Mouse (Mus musculus) heart, postnatal 36 days (tissue): Measurements from ENCODE around the gene Bricd5. TPM values are rescaled to one million over a fixed set of nuclear protein-coding genes. Genes with fewer than 3 reads are reported as not detected.
A peak's percentile ranks its signal among the peaks of the same experiment; 100 is the strongest.

Source experiments
- DNase-seq, 2 experiments: peaks; one replicate each; pipeline ENCODE4 v3.0.0; 2021 to 2022
- intact Hi-C: fragments of 180-260 bp; cut with DNase I; formaldehyde crosslinking; loops from one replicate; pipeline ENCODE4 v1.15.1; 2025
- total RNA-seq, 2 experiments: library from RNA; stranded (reverse); gene quantifications; 2 replicates each; pipeline ENCODE4 v1.2.3; 2021

Bricd5 gene
- total RNA-seq, 2 experiments from 2014 or later, result not detected

- intact Hi-C loops, result loop anchor here (2.0 kb wide), 1 partner anchor 19 kb away; no protein-coding TSS in a partner anchor
- peak; percentile 53 to 63 for DNase-seq
These were observed 39.9 kb downstream of the Bricd5 start for GRCm38 (mm10) chr17:24513609-24514008.

DNA sequence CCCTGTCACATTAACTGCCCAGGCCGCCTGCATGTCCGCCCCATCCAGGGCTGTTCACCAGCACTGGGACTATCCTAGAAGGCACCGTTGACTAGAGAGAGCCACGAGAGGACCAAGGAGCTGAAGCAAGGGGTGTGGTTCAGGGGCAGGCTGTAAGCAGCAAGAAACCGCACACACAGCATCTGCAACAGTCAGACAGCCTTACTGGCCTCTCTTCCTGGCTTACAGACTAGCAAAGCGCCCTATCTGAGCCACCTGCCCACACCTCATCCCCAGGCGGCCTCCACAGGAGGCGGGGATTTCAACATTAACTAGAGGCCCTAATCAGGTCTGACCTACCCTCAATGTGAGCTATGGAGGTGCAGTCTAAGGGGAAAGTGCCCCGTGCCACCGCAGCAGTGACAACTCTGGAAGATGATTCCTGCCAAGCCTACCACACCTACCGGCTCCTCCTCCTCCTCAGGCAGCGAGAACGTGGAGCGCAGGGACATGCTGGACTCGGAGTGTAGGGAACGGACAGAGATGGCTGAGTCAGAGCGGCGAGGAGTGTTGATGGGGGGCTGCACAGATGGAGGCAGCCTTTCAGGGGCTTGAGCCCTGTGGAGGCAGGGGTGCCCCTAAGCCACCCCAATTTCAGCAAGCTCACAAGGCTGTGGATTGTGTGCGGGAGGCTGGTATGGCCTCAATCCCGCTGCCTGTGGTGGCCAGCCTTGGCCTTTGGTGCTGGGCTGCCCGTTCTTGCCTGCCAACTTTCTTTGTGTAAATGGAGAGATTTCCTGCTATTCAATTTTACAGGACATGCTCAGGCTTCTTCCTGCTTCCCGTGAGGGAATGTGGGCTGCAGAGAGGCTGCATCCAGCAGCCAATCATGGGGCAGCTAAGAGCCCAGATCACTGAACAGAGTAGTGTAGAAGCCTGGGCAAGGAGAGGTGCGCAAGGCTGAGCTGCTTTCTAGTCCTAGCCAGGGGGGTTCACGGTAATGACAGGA lies 40.9 kb downstream of the Bricd5 start:
- intact Hi-C loops, result no loop called here
- peak in 1 of 2 experiments; percentile 15 for DNase-seq

DNA sequence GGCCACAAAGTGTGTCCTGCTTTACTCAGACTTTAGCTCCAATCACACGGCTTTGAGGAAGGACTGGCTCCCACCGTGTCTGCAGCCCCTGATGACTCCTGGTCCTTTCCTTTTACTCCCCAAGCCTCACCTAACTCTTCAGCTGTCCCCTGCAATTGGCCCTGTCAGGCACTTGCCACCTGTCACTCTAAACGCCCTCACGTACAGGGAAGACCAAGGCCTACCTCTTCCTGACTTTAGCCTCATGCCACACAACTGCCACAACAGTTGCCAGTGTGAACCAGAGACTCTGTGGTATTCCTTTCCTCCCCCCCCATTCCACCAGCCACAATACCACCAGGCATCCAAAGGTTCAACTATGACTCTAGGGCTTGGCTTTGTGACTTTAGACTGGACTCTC lies 46.8 kb downstream of the Bricd5 start:
- intact Hi-C loops, result no loop called here
- DNase-seq, result no peak

GRCm38 (mm10) chr17:24524734-24525133 lies 51.0 kb downstream of the Bricd5 start:
- DNase-seq, result no peak
- intact Hi-C loops, result no loop called here

Other genes starting within 250 kb of the Bricd5 start
- 1 to 10 TPM in 1 of 2 experiments, under 1 TPM in 1; 0.92 to 1.1 TPM for gene Ccnf, start 222.4 kb upstream of the Bricd5 start, total RNA-seq
- under 1 TPM in 1 of 2 experiments, not detected in 1; 0.08 TPM for gene Abca17, start 122.8 kb upstream of the Bricd5 start, total RNA-seq
- 10 to 100 TPM; 13.5 to 15.5 TPM for gene Abca3, start 121.9 kb upstream of the Bricd5 start, total RNA-seq
- 10 to 100 TPM; 58.4 to 61.6 TPM for gene Rnps1, start 59.3 kb upstream of the Bricd5 start, total RNA-seq
- 100 to 1,000 TPM; 511 to 548 TPM for gene Eci1, start 47.2 kb upstream of the Bricd5 start, total RNA-seq
- 1 to 10 TPM; 1.1 to 1.4 TPM for gene Dnase1l2, start 30.8 kb upstream of the Bricd5 start, total RNA-seq
- 10 to 100 TPM; 11.0 to 12.4 TPM for gene E4f1, start 3.6 kb upstream of the Bricd5 start, total RNA-seq
- 10 to 100 TPM; 39.1 to 41.9 TPM for gene Pgp, start 3.5 kb upstream of the Bricd5 start, total RNA-seq
- 1 to 10 TPM; 8.1 to 9.0 TPM for gene Mlst8, start 5.2 kb downstream of the Bricd5 start, total RNA-seq
- gene Caskin1, start 14.7 kb downstream of the Bricd5 start, total RNA-seq, result under 1 TPM; 0.11 to 0.14 TPM
- 10 to 100 TPM; 45.7 to 51.6 TPM for gene Traf7, start 54.1 kb downstream of the Bricd5 start, total RNA-seq
- gene Rab26, start 60.3 kb downstream of the Bricd5 start, total RNA-seq, result not detected
- 10 to 100 TPM; 45.4 to 45.6 TPM for gene Pkd1, start 76.0 kb downstream of the Bricd5 start, total RNA-seq
- gene Tsc2, start 158.7 kb downstream of the Bricd5 start, total RNA-seq, result 100 to 1,000 TPM; 106 to 112 TPM
- gene Nthl1, start 158.8 kb downstream of the Bricd5 start, total RNA-seq, result 1 to 10 TPM; 3.3 to 4.1 TPM
- 100 to 1,000 TPM in 1 of 2 experiments, 10 to 100 TPM in 1; 91.1 to 140 TPM for gene Slc9a3r2, start 176.4 kb downstream of the Bricd5 start, total RNA-seq
- not detected for gene Npw, start 184.6 kb downstream of the Bricd5 start, total RNA-seq
- 10 to 100 TPM; 17.3 to 19.0 TPM for gene Zfp598, start 195.8 kb downstream of the Bricd5 start, total RNA-seq
- under 1 TPM; 0.14 to 0.22 TPM for gene Syngr3, start 216.1 kb downstream of the Bricd5 start, total RNA-seq
- 10 to 100 TPM; 19.3 to 22.8 TPM for gene Gfer, start 222.3 kb downstream of the Bricd5 start, total RNA-seq
- 1 to 10 TPM in 1 of 2 experiments, under 1 TPM in 1; 0.33 to 1.3 TPM for gene Noxo1, start 222.3 kb downstream of the Bricd5 start, total RNA-seq
- 10 to 100 TPM; 16.3 to 17.7 TPM for gene Tbl3, start 233.8 kb downstream of the Bricd5 start, total RNA-seq
- not detected for gene Rnf151, start 244.2 kb downstream of the Bricd5 start, total RNA-seq
- gene Rps2, start 244.2 kb downstream of the Bricd5 start, total RNA-seq, result 100 to 1,000 TPM; 668 to 757 TPM